Mouse (Mus musculus): ENCODE measurements around the gene Kat8. TPM values are rescaled to one million over a fixed set of nuclear protein-coding genes. Genes with fewer than 3 reads are reported as not detected.

The Kat8 gene
- polyA plus RNA-seq, 1 experiment from 2014 or later, result 41.3 TPM

GRCm38 (mm10) chr7:127898179-127898956 lies 13.9 kb upstream of the Kat8 start:
- Histone ChIP-seq H3K9ac (replicated peaks) (no peak overlapping the region), H3K4me3 (replicated peaks) (no peak overlapping the region), H3K27ac (replicated peaks) (no peak overlapping the region), H3K27me3 (replicated peaks) (no peaks in the 10 kb centered on the region), H3K9me3 (replicated peaks) (no peaks in the 10 kb centered on the region), H3K4me1 (peaks cover 13% of the 10 kb centered on the region), H3K36me3 (peaks cover 2% of the 10 kb centered on the region; the same call in 1 of the 2 replicates), H3K4me2 (no peak overlapping the region)
- ATAC-seq (ENCODE audit: low FRiP score), result no peak
- WGBS, result 37% methylated on average over 10 of the region's 10 CpGs

DNA sequence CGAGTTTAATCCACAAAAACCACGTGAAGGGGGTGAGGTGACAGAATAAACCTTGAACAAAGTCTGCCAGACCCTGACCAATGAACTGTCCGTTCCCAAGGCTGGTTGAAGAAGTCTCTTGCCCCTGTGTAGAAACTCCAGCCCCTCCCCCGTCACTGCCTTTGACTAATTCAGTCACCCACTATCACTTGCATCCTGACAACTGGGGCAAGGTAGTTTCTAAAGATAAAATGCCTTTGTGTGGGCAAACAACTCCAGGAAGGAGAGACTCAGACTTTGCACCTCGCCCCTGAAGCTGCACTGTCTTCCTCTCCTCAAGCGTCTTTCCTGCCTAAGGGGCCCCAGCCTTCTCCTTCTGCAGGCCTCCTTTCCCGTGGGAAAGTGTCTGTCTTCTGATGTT lies 12.3 kb upstream of the Kat8 start:
- H3K4me3 ChIP-seq (replicated peaks), result no peak overlapping the region
- H3K36me3 ChIP-seq, result no peaks in the 10 kb centered on the region
- ATAC-seq (ENCODE audit: low FRiP score), result no peak
- no peak overlapping the region for H3K4me2 ChIP-seq
- peaks cover 13% of the 10 kb centered on the region for H3K4me1 ChIP-seq
- no peaks in the 10 kb centered on the region for H3K27me3 ChIP-seq (replicated peaks)
- H3K27ac ChIP-seq (replicated peaks), result no peak overlapping the region
- 56% methylated on average over 7 of the region's 7 CpGs for WGBS
- no peaks in the 10 kb centered on the region for H3K9me3 ChIP-seq (replicated peaks)
- no peak overlapping the region for H3K9ac ChIP-seq (replicated peaks)

- Histone ChIP-seq H3K36me3 (peaks cover 6% of the 10 kb centered on the region), H3K4me3 (replicated peaks) (no peak overlapping the region), H3K27ac (replicated peaks) (no peak overlapping the region), H3K27me3 (replicated peaks) (no peaks in the 10 kb centered on the region), H3K4me2 (no peak overlapping the region), H3K9ac (replicated peaks) (no peak overlapping the region), H3K9me3 (replicated peaks) (no peaks in the 10 kb centered on the region), H3K4me1 (peaks cover 18% of the 10 kb centered on the region)
- 86% methylated on average over 2 of the region's 2 CpGs for WGBS
- ATAC-seq (ENCODE audit: low FRiP score), result no peak
Observed at GRCm38 (mm10) chr7:127901772-127902171, 10.5 kb upstream of the Kat8 start.

DNA sequence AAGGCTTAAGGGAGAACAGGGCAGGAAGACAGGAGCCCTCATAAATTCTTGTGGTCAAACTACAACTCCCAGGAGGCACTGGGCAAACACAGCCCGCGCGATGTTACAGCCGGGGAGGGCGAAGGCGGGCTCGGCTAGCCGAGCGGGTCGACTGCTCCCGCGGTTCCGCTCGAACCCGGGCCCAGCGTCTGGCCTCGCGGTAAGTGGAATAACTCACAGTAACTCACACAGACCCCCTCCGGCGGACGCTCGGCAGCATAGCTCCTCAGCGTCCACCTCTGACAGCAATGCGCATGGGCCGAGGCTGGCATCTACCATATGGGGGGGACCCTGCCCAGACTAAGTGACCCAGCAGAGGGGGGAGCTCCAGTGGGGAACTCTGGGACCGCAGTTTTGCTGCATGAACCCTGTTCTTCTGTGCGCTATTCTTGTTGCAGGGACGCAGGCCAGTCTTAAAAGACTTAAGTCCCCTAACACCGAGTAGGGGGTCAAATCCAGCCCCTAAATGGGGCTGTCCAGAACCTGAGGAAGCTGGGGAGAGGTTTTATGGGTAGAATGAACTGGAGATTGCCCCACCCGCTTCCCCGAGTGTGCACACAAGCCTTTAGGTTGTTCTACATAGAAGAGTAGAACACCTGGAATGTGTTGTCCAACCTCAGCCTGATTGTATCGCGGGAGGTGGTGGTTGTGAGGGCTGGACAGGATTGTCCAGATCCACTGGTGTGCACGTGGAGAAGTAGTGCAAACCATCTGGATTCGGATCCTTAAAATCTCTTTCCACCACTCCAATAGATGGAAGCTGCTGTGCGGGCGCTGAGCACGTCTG lies 8.1 kb upstream of the Kat8 start, which contains the start of gene Bckdk:
Gene Bckdk, plus strand, starts transcription at position 112 of the 826 bp plus-strand sequence.
- H3K4me3 ChIP-seq (replicated peaks), result peak within 1 kb of the TSS; percentile 73
- peak; percentile 91 for ATAC-seq (ENCODE audit: low FRiP score)

GRCm38 (mm10) chr7:127907939-127908338 lies 4.4 kb upstream of the Kat8 start:
- Histone ChIP-seq H3K4me1 (peaks cover 26% of the 10 kb centered on the region), H3K27ac (replicated peaks) (no peak overlapping the region), H3K9ac (replicated peaks) (no peak overlapping the region), H3K4me2 (no peak overlapping the region), H3K36me3 (peaks cover 37% of the 10 kb centered on the region), H3K27me3 (replicated peaks) (no peaks in the 10 kb centered on the region), H3K9me3 (replicated peaks) (no peaks in the 10 kb centered on the region), H3K4me3 (replicated peaks) (no peak overlapping the region)
- WGBS, result 94% methylated on average over 12 of the region's 12 CpGs
- no peak for ATAC-seq (ENCODE audit: low FRiP score)

More for the DNA sequence above, 8.1 kb upstream of the Kat8 start, which contains the start of gene Bckdk:
- H3K9me3 ChIP-seq (replicated peaks), result no peaks in the 10 kb centered on the region
- 8% methylated on average over 38 of the region's 38 CpGs for WGBS
- peak within 1 kb of the TSS; percentile 86 for H3K4me2 ChIP-seq
- peaks cover 30% of the 10 kb centered on the region for H3K36me3 ChIP-seq
- H3K27ac ChIP-seq (replicated peaks), result peak within 1 kb of the TSS; percentile 89
- no peaks in the 10 kb centered on the region for H3K27me3 ChIP-seq (replicated peaks)
- peaks cover 18% of the 10 kb centered on the region for H3K4me1 ChIP-seq
- H3K9ac ChIP-seq (replicated peaks), result peak within 1 kb of the TSS; percentile 71

- no peaks in the 10 kb centered on the region for H3K27me3 ChIP-seq (replicated peaks)
- peaks cover 37% of the 10 kb centered on the region for H3K36me3 ChIP-seq
- peaks cover 33% of the 10 kb centered on the region for H3K4me1 ChIP-seq
- WGBS, result 92% methylated on average over 4 of the region's 4 CpGs
- H3K9ac ChIP-seq (replicated peaks), result no peak overlapping the region
- no peak overlapping the region for H3K4me3 ChIP-seq (replicated peaks)
- ATAC-seq (ENCODE audit: low FRiP score), result no peak
- H3K4me2 ChIP-seq, result no peak overlapping the region
- no peaks in the 10 kb centered on the region for H3K9me3 ChIP-seq (replicated peaks)
- no peak overlapping the region for H3K27ac ChIP-seq (replicated peaks)
Observed at GRCm38 (mm10) chr7:127908656-127909055, 3.7 kb upstream of the Kat8 start.

DNA sequence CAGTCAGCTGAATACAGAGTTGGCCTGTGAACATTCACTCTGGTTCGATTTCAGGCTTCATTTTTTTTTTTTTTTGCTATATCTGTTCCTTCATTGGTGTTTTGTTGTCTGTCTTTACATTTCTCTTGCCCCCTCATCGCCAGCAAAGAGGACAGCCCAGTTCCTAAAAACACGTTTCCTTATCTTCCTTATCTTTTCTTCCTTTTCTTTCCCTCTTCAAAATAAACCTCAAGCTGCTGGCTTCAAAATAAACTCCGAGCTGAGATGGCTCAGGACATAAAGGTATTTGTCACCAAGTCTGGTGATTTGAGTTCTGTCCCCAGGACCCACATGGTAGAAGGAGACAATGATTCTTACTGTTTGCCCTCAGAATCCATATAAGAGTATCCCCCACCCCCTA lies 622 bp downstream of the Kat8 start:
- H3K4me3 ChIP-seq (replicated peaks), result peak overlapping the region; percentile 86
- peaks cover 15% of the 10 kb centered on the region for H3K4me1 ChIP-seq
- H3K36me3 ChIP-seq, result peaks cover 43% of the 10 kb centered on the region
- peak overlapping the region; percentile 82 for H3K27ac ChIP-seq (replicated peaks)
- H3K27me3 ChIP-seq (replicated peaks), result no peaks in the 10 kb centered on the region
- H3K9me3 ChIP-seq (replicated peaks), result no peaks in the 10 kb centered on the region
- H3K9ac ChIP-seq (replicated peaks), result peak overlapping the region; percentile 74
- WGBS, result 34% methylated on average over 4 of the region's 4 CpGs
- no peak for ATAC-seq (ENCODE audit: low FRiP score)
- H3K4me2 ChIP-seq, result peak overlapping the region; percentile 70

- H3K27me3 ChIP-seq (replicated peaks), result no peaks in the 10 kb centered on the region
- peaks cover 15% of the 10 kb centered on the region for H3K4me1 ChIP-seq
- ATAC-seq (ENCODE audit: low FRiP score), result no peak
- H3K4me3 ChIP-seq (replicated peaks), result no peak overlapping the region
- WGBS, result 95% methylated on average over 12 of the region's 12 CpGs
- H3K9me3 ChIP-seq (replicated peaks), result no peaks in the 10 kb centered on the region
- H3K27ac ChIP-seq (replicated peaks), result no peak overlapping the region
- H3K4me2 ChIP-seq, result no peak overlapping the region
- no peak overlapping the region for H3K9ac ChIP-seq (replicated peaks)
- peaks cover 28% of the 10 kb centered on the region for H3K36me3 ChIP-seq
Observed at GRCm38 (mm10) chr7:127915293-127915692, 3.0 kb downstream of the Kat8 start.

- Histone ChIP-seq H3K27me3 (replicated peaks) (no peaks in the 10 kb centered on the region), H3K9me3 (replicated peaks) (no peaks in the 10 kb centered on the region), H3K36me3 (peaks cover 49% of the 10 kb centered on the region), H3K4me2 (no peak overlapping the region), H3K4me1 (peaks cover 4% of the 10 kb centered on the region), H3K27ac (replicated peaks) (no peak overlapping the region), H3K4me3 (replicated peaks) (no peak overlapping the region), H3K9ac (replicated peaks) (no peak overlapping the region)
- WGBS, result 59% methylated on average over 3 of the region's 3 CpGs
- no peak for ATAC-seq (ENCODE audit: low FRiP score)
Observed at GRCm38 (mm10) chr7:127918203-127918602, 5.9 kb downstream of the Kat8 start.

DNA sequence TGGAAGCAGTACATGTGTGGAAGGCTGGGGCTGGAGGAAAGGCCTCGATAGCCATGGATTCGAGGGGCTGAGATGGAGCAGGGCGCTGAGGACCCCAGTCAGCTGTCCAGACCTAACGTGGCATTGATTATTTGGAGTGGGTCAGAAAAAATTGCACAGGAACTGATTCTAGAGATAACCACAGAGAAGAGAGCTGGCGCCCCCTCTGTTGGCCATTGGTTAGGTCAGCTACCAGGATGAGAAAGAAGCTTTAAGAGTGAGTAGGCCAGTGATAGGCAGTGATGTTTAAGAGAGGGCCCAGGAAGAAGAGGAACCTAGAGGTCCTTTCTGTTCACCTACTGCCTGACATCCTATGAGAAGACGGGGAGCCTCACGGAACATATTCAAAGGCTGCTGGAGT lies 7.0 kb downstream of the Kat8 start:
- Histone ChIP-seq H3K4me2 (no peak overlapping the region), H3K27ac (replicated peaks) (no peak overlapping the region), H3K4me1 (no peaks in the 10 kb centered on the region), H3K9me3 (replicated peaks) (no peaks in the 10 kb centered on the region), H3K9ac (replicated peaks) (no peak overlapping the region), H3K36me3 (peaks cover 58% of the 10 kb centered on the region), H3K4me3 (replicated peaks) (no peak overlapping the region), H3K27me3 (replicated peaks) (no peaks in the 10 kb centered on the region)
- WGBS, result 75% methylated on average over 7 of the region's 7 CpGs
- no peak for ATAC-seq (ENCODE audit: low FRiP score)

DNA sequence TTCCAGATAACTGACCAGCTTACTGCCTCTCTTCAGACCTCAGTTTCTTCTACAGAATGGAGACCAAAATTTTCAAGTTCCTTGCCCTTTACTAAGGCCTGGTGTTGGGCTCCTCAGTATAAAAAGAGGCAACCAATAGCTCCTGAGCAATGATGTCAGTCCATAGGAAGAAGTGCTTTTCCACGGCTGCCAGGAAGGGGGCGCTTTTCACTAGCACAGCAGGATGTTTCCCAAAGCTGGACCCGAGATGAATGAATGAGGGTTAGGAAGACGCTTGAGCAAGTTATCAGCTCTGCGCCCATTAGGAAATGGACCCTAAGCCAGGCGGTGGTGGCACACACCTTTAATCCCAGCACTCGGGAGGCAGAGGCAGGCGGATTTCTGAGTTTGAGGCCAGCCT lies 9.2 kb downstream of the Kat8 start:
- H3K9me3 ChIP-seq (replicated peaks), result no peaks in the 10 kb centered on the region
- no peak overlapping the region for H3K9ac ChIP-seq (replicated peaks)
- no peak overlapping the region for H3K27ac ChIP-seq (replicated peaks)
- no peak overlapping the region for H3K4me3 ChIP-seq (replicated peaks)
- H3K4me2 ChIP-seq, result no peak overlapping the region
- ATAC-seq (ENCODE audit: low FRiP score), result no peak
- H3K27me3 ChIP-seq (replicated peaks), result no peaks in the 10 kb centered on the region
- no peaks in the 10 kb centered on the region for H3K4me1 ChIP-seq
- H3K36me3 ChIP-seq, result peaks cover 66% of the 10 kb centered on the region
- WGBS, result 66% methylated on average over 8 of the region's 8 CpGs

All from neural tube, embryonic 15.5 days (tissue).